Mouse (Mus musculus) forebrain, embryonic 13.5 days (tissue): ENCODE measurements at regions not wholly inside any gene's neighbourhood (a gene's known extent, or its start where the extent isn't known, plus 50 kb on each side); places are given as distances from the start of the nearest gene placed in this dataset.
A peak's percentile ranks its signal among the peaks of the same experiment; 100 is the strongest.

ENCODE experiments used
- ATAC-seq: fragments of 200-750 bp; cut with Nextera tagmentation; 2 replicates; pipeline ENCODE4 v1.8.0; 2017
- H3K27ac ChIP-seq: fragments of 300-500 bp; sonication (generic); 2 replicates; pipeline ENCODE4 v1.5.1; 2015; ENCODE audit warnings: inconsistent platforms, mild to moderate bottlenecking, moderate library complexity
- H3K27me3 ChIP-seq: fragments of 300-500 bp; sonication (generic); 2 replicates; pipeline ENCODE4 v1.6.1; 2015; ENCODE audit warnings: mild to moderate bottlenecking, inconsistent platforms
- H3K36me3 ChIP-seq: fragments of 300-500 bp; sonication (generic); 2 replicates; pipeline ENCODE4 v1.6.1; 2015; ENCODE audit warnings: mild to moderate bottlenecking, inconsistent platforms; ENCODE audit not compliant: poor library complexity, severe bottlenecking
- H3K4me1 ChIP-seq: fragments of 300-500 bp; sonication (generic); 2 replicates; pipeline ENCODE4 v1.6.1; 2015; ENCODE audit warnings: inconsistent platforms
- H3K4me2 ChIP-seq: fragments of 300-500 bp; sonication (generic); 2 replicates; pipeline ENCODE4 v1.6.1; 2015; ENCODE audit warnings: inconsistent platforms, mild to moderate bottlenecking, moderate library complexity
- H3K4me3 ChIP-seq: fragments of 300-500 bp; sonication (generic); 2 replicates; pipeline ENCODE4 v1.5.1; 2015; ENCODE audit warnings: mild to moderate bottlenecking, inconsistent platforms
- H3K9ac ChIP-seq: fragments of 300-500 bp; sonication (generic); 2 replicates; pipeline ENCODE4 v1.6.1; 2015; ENCODE audit warnings: mild to moderate bottlenecking, inconsistent platforms
- H3K9me3 ChIP-seq: fragments of 300-500 bp; sonication (generic); replicated peaks from 2 replicates; pipeline ENCODE4 v1.6.1; 2016; ENCODE audit warnings: inconsistent platforms
- WGBS: fragments of 180-500 bp; shearing (Covaris S2); methylation state at CpG from one replicate; pipeline ENCODE4 v1.1.7; 2015; 5-methylcytosine and 5-hydroxymethylcytosine counted together

GRCm38 (mm10) chr9:41741500-41741899 lies 382.6 kb downstream of the Sorl1 start:
- Histone ChIP-seq H3K9ac (no peak overlapping the region), H3K4me1 (peaks cover 21% of the 10 kb centered on the region), H3K4me3 (no peak overlapping the region), H3K36me3 (no peaks in the 10 kb centered on the region), H3K27ac (no peak overlapping the region), H3K9me3 (no peaks in the 10 kb centered on the region), H3K4me2 (no peak overlapping the region), H3K27me3 (no peaks in the 10 kb centered on the region)
- 84% methylated on average over 5 of the region's 5 CpGs for WGBS
- no peak for ATAC-seq

GRCm38 (mm10) chr9:41740536-41740935 lies 383.6 kb downstream of the Sorl1 start:
- WGBS: 79% methylated on average over 8 of the region's 8 CpGs
- no peak for ATAC-seq
- Histone ChIP-seq H3K4me1 (peaks cover 25% of the 10 kb centered on the region), H3K27me3 (no peaks in the 10 kb centered on the region), H3K9ac (no peak overlapping the region), H3K4me2 (no peak overlapping the region), H3K9me3 (no peaks in the 10 kb centered on the region), H3K27ac (no peak overlapping the region), H3K36me3 (no peaks in the 10 kb centered on the region), H3K4me3 (no peak overlapping the region)

GRCm38 (mm10) chr9:41737671-41738070 lies 386.4 kb downstream of the Sorl1 start:
- 27% methylated on average over 6 of the region's 6 CpGs for WGBS
- peak overlapping the region; percentile 66; the same call in 1 of the 2 replicates for H3K4me2 ChIP-seq
- peak overlapping the region; percentile 99 for H3K27ac ChIP-seq
- no peak overlapping the region for H3K4me3 ChIP-seq
- ATAC-seq: no peak
- no peaks in the 10 kb centered on the region for H3K9me3 ChIP-seq
- no peaks in the 10 kb centered on the region for H3K27me3 ChIP-seq
- peaks cover 45% of the 10 kb centered on the region for H3K4me1 ChIP-seq
- no peak overlapping the region for H3K9ac ChIP-seq
- no peaks in the 10 kb centered on the region for H3K36me3 ChIP-seq

DNA sequence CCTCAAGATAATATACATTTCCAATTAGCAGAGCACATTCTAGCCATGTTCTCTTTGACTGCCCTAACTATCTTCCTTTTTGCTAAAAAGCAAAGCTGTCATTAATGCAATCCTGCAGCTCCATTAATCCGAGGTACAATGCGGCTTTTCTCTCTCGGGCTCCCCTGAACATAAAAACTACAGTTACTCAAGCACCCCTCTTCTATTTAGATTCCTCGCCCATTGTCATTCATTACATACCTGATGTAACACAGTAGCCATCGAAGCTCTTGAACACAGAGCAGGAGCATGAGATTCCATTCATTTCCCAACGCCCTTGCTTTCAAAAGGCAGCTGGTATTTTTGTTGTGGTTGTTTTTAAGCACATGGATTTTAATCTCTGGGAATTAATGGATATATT lies 387.2 kb downstream of the Sorl1 start:
- peak; percentile 30 for ATAC-seq
- H3K36me3 ChIP-seq: no peaks in the 10 kb centered on the region; the same call in 1 of the 2 replicates
- no peaks in the 10 kb centered on the region for H3K27me3 ChIP-seq
- peak overlapping the region; percentile 99 for H3K27ac ChIP-seq
- H3K4me3 ChIP-seq: peak overlapping the region; percentile 35
- no peaks in the 10 kb centered on the region for H3K9me3 ChIP-seq
- peaks cover 45% of the 10 kb centered on the region for H3K4me1 ChIP-seq
- WGBS: under 1% methylated on average over 6 of the region's 6 CpGs
- H3K4me2 ChIP-seq: peak overlapping the region; percentile 66
- peak overlapping the region; percentile 60 for H3K9ac ChIP-seq

- peak; percentile 78 for ATAC-seq
- H3K36me3 ChIP-seq: no peaks in the 10 kb centered on the region; the same call in 1 of the 2 replicates
- H3K27ac ChIP-seq: peak overlapping the region; percentile 99
- no peaks in the 10 kb centered on the region for H3K27me3 ChIP-seq
- WGBS: 1% methylated on average over 16 of the region's 16 CpGs
- H3K9me3 ChIP-seq: no peaks in the 10 kb centered on the region
- H3K9ac ChIP-seq: peak overlapping the region; percentile 60
- peak overlapping the region; percentile 35 for H3K4me3 ChIP-seq
- H3K4me1 ChIP-seq: peaks cover 45% of the 10 kb centered on the region
- peak overlapping the region; percentile 66 for H3K4me2 ChIP-seq
These were observed 387.8 kb downstream of the Sorl1 start for GRCm38 (mm10) chr9:41736234-41736859.

- Histone ChIP-seq H3K27ac (peak overlapping the region; percentile 99), H3K4me3 (peak overlapping the region; percentile 35), H3K27me3 (no peaks in the 10 kb centered on the region), H3K9me3 (no peaks in the 10 kb centered on the region), H3K9ac (peak overlapping the region; percentile 60), H3K4me2 (peak overlapping the region; percentile 66), H3K36me3 (no peaks in the 10 kb centered on the region; the same call in 1 of the 2 replicates), H3K4me1 (peaks cover 45% of the 10 kb centered on the region)
- under 1% methylated on average over 22 of the region's 22 CpGs for WGBS
- peak; percentile 93 for ATAC-seq
These were observed 388.5 kb downstream of the Sorl1 start for GRCm38 (mm10) chr9:41735448-41736233.

DNA sequence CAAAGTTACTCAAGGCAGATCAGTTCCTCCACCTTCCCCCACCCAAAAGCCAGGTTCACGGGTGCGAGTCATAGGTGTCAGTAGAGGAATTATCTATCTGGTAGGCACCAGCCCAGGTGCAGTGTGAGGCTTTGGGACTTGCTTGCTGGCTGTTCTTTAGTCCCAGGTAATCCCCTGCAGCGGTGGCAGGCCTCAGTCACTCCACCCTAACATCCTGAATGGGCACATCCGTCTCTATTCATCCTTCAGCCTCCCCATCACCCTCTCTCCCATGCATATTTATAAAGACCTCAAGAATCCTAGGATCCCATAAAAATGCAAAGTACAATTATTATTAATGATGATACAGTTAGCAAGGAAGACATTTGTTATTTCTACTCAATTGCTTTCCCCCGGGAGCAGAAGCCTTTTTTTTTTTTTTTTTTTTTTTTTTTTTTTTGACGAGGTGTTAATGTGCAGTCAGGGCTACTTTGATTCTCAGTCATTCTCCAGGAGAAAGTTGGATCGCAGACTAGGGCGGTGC lies 389.1 kb downstream of the Sorl1 start:
- Histone ChIP-seq H3K4me2 (peak overlapping the region; percentile 66), H3K36me3 (no peaks in the 10 kb centered on the region; the same call in 1 of the 2 replicates), H3K9me3 (no peaks in the 10 kb centered on the region), H3K9ac (peak overlapping the region; percentile 60), H3K4me3 (peak overlapping the region; percentile 35), H3K4me1 (peaks cover 45% of the 10 kb centered on the region), H3K27me3 (no peaks in the 10 kb centered on the region), H3K27ac (peak overlapping the region; percentile 99)
- 11% methylated on average over 8 of the region's 8 CpGs for WGBS
- peak; percentile 25; the same call in 1 of the 2 replicates for ATAC-seq

GRCm38 (mm10) chr9:41721609-41722008 lies 402.5 kb downstream of the Sorl1 start:
- no peaks in the 10 kb centered on the region for H3K9me3 ChIP-seq
- no peaks in the 10 kb centered on the region for H3K4me1 ChIP-seq
- no peaks in the 10 kb centered on the region for H3K27me3 ChIP-seq
- H3K4me3 ChIP-seq: no peak overlapping the region
- ATAC-seq: no peak
- no peak overlapping the region for H3K4me2 ChIP-seq
- H3K27ac ChIP-seq: no peak overlapping the region
- H3K9ac ChIP-seq: no peak overlapping the region
- WGBS: 82% methylated on average over 4 of the region's 4 CpGs
- no peaks in the 10 kb centered on the region for H3K36me3 ChIP-seq

- no peaks in the 10 kb centered on the region for H3K27me3 ChIP-seq
- H3K4me2 ChIP-seq: no peak overlapping the region
- H3K9ac ChIP-seq: no peak overlapping the region
- ATAC-seq: no peak
- no peak overlapping the region for H3K4me3 ChIP-seq
- H3K36me3 ChIP-seq: no peaks in the 10 kb centered on the region
- no peaks in the 10 kb centered on the region for H3K9me3 ChIP-seq
- no peak overlapping the region for H3K27ac ChIP-seq
- no peaks in the 10 kb centered on the region for H3K4me1 ChIP-seq
These were observed 408.9 kb downstream of the Sorl1 start for GRCm38 (mm10) chr9:41715231-41715630.

GRCm38 (mm10) chr9:41705972-41706371 lies 418.1 kb downstream of the Sorl1 start:
- no peak overlapping the region for H3K4me2 ChIP-seq
- H3K27me3 ChIP-seq: no peaks in the 10 kb centered on the region
- no peak overlapping the region for H3K4me3 ChIP-seq
- ATAC-seq: no peak
- no peaks in the 10 kb centered on the region for H3K9me3 ChIP-seq
- H3K27ac ChIP-seq: no peak overlapping the region
- no peaks in the 10 kb centered on the region for H3K36me3 ChIP-seq
- H3K4me1 ChIP-seq: peaks cover 60% of the 10 kb centered on the region
- no peak overlapping the region for H3K9ac ChIP-seq

- Histone ChIP-seq H3K9ac (no peak overlapping the region), H3K27me3 (no peaks in the 10 kb centered on the region), H3K27ac (peak overlapping the region; percentile 40; the same call in 1 of the 2 replicates), H3K4me1 (peaks cover 65% of the 10 kb centered on the region), H3K9me3 (no peaks in the 10 kb centered on the region), H3K4me3 (no peak overlapping the region), H3K36me3 (no peaks in the 10 kb centered on the region), H3K4me2 (no peak overlapping the region)
- 47% methylated on average over 8 of the region's 8 CpGs for WGBS
- ATAC-seq: no peak
These were observed 418.6 kb downstream of the Sorl1 start for GRCm38 (mm10) chr9:41705461-41705903.

DNA sequence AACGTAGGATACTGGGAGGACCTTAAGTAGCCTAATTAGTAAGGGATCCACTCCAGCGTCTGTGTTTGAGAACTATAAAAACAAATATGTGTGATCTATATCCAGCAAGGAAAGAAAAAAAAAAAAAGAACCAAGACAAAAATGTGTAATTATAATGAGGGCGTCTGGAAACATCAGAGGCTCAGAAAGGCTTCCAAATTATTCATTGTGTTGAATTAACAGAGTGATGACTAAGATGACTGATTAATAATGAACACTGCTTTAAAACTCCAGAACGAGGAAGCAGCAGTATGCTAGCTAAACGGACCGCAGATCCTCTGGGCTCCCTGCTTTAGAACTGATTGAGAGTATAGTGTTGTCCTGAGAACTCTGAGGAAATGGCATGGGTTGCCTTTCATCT lies 421.0 kb downstream of the Sorl1 start:
- peaks cover 76% of the 10 kb centered on the region for H3K4me1 ChIP-seq
- H3K9ac ChIP-seq: no peak overlapping the region
- H3K27me3 ChIP-seq: no peaks in the 10 kb centered on the region
- no peak for ATAC-seq
- 44% methylated on average over 6 of the region's 6 CpGs for WGBS
- no peaks in the 10 kb centered on the region for H3K36me3 ChIP-seq
- H3K27ac ChIP-seq: peak overlapping the region; percentile 27; the same call in 1 of the 2 replicates
- H3K4me2 ChIP-seq: no peak overlapping the region
- no peaks in the 10 kb centered on the region for H3K9me3 ChIP-seq
- no peak overlapping the region for H3K4me3 ChIP-seq
